Mouse (Mus musculus): ENCODE results near the gene Lrba. TPM values are rescaled to one million over a fixed set of nuclear protein-coding genes. Genes with fewer than 3 reads are reported as not detected.

Gene Lrba
- total RNA-seq, 2 experiments from 2014 or later = 21.3 TPM

GRCm38 (mm10) chr3:86789752-86790151 lies 565.3 kb downstream of the Lrba start:
- DNase-seq (ENCODE audit: low spot score in 2 of 2) = peak in 1 of 2 experiments; percentile 28

GRCm38 (mm10) chr3:86793264-86793663 lies 568.8 kb downstream of the Lrba start:
- no peak for DNase-seq (ENCODE audit: low spot score in 2 of 2)

GRCm38 (mm10) chr3:86793720-86794191 lies 569.3 kb downstream of the Lrba start:
- no peak for DNase-seq (ENCODE audit: low spot score in 2 of 2)

DNA sequence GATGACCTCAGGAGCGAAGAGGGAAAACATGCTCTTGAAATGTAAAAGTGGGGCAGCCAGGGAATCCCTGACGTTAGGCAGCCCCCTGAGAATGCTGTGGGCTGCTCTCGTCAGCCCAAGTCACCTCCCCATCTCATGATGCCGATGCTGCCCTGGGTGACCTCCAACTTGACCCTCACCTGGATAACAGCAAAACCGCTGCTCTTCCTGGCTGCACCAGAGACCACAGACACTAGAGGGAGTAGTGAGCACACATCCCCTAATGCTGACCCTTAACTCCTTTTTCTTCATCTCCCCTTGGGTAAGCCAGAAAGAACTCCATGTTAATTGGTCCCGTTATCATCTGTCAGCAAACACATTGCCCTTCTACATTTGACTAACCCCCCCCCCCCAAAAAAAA lies 572.2 kb downstream of the Lrba start:
- no peak for DNase-seq (ENCODE audit: low spot score in 2 of 2)

GRCm38 (mm10) chr3:86797871-86798460 lies 573.5 kb downstream of the Lrba start:
- DNase-seq (ENCODE audit: low spot score in 2 of 2) = no peak

DNA sequence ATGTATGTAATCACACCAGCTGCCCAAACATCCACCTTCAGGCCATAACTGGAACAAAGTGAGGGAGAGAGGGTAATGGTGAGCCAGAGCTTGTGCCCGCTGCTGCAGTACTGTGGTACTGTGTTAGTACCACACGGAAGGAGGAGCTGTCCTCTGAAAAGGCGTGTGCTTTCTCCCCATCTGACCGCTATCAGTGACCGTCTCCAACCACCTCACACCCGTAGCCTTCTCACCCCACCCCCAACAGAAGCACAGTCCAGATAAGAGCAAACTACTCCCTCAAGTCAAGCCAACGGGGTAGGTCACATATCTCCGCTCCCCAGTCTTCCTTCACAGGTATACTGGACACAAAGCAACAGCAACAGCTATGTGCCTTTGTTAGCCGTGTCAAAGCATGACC lies 574.6 kb downstream of the Lrba start:
- DNase-seq (ENCODE audit: low spot score in 2 of 2) = no peak

DNA sequence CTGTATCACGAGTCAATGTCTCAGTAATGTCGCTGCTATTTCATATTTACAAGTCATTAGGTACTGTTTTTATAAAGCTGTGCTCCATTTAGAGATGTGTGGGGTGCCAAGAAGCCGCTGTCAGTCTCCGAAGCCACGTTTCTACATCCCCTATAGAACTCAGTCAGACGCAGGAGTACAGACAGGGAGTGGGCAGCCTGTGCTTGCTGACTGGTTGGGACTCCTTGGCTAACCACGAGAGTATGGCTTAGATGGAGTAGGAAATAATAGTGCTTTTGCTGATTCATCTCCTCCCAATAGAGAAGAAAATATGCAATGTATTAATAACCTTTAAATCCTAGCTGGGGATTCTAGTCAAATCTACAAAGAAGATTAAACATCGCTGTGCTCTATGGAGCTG lies 576.4 kb downstream of the Lrba start:
- no peak for DNase-seq (ENCODE audit: low spot score in 2 of 2)

DNA sequence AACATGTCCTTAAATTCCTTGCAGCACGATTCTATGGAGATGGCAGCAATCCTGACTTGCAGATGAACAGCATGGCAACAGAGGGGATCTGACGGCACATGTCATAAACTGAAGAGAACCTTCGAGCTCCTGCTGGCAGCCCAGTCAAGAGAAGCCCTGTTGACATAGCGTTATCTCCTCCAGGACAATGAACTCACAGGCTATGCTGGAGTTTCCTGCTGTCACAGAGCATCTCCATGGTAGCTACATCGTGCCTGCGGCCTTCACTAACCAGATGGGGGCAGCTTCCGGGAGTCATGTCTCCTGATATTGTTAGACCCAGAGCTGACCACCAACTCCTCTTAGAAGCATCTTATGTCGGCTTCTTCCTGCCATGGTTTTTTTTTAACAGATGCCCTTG lies 578.3 kb downstream of the Lrba start:
- no peak for DNase-seq (ENCODE audit: low spot score in 2 of 2)

- DNase-seq (ENCODE audit: low spot score in 2 of 2) = no peak
Observed at GRCm38 (mm10) chr3:86804265-86804664, 579.8 kb downstream of the Lrba start.

DNA sequence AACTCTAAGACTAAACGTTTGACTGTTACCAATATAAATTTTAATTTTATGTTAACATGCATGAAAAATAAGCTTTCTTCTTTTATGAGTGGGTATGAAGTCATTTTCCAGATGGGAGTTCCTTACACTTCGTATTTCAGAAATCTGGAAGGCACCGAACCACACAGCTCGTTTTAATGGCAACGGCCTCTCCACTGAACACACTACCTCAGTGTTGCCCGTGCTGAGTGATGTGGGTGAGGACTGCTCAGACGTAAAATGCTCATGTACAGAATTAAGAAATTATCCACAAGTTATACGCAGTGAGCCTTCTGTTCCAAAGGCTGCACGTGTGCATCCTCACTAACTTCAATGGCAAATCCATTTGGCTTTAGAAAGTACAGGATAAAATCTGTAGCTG lies 582.4 kb downstream of the Lrba start:
- DNase-seq (ENCODE audit: low spot score in 2 of 2) = no peak

- DNase-seq (ENCODE audit: low spot score in 2 of 2) = peak; percentile 87 to 90
Observed at GRCm38 (mm10) chr3:86807750-86808467, 583.4 kb downstream of the Lrba start.

DNA sequence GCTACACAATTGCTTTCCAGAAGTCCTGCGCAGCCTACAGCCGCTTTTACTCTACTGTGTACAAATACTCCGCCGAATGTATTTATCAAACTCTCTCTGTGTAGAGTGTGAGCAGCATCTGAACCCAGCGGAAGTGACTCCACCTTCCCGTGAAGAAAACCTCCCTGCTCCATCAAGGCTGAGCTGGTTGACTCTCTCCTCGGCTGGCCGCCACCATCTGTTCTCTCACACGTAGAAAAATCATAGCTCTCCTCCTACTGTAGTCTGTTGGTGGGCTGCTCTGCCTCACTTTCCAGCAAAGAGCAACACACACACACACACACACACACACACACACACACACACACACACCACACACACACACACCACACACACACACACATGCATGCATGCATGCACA lies 584.7 kb downstream of the Lrba start:
- DNase-seq (ENCODE audit: low spot score in 2 of 2) = no peak

DNA sequence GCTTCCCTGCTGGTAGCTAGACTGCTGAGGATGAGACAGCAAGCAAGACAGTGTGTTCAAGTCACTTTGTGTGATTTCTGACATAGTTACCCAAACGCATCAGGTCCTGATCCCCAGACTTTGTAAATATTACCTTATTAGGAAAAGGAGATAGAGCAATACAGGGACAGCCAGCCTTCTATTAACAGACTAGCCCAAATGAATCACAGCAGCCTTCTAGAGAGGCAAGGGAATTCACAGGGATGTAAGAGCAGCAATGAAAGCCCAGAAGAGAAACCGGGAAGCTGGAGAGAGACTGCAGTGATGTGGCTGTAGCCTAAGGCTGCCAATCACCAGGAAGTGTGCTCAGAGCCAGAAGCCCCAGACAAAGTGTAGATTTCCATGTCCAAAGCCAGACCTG lies 585.2 kb downstream of the Lrba start:
- no peak for DNase-seq (ENCODE audit: low spot score in 2 of 2)

GRCm38 (mm10) chr3:86810908-86811307 lies 586.4 kb downstream of the Lrba start:
- DNase-seq (ENCODE audit: low spot score in 2 of 2) = no peak

- DNase-seq (ENCODE audit: low spot score in 2 of 2) = peak; percentile 77 to 82
Observed at GRCm38 (mm10) chr3:86812689-86813088, 588.2 kb downstream of the Lrba start.

DNA sequence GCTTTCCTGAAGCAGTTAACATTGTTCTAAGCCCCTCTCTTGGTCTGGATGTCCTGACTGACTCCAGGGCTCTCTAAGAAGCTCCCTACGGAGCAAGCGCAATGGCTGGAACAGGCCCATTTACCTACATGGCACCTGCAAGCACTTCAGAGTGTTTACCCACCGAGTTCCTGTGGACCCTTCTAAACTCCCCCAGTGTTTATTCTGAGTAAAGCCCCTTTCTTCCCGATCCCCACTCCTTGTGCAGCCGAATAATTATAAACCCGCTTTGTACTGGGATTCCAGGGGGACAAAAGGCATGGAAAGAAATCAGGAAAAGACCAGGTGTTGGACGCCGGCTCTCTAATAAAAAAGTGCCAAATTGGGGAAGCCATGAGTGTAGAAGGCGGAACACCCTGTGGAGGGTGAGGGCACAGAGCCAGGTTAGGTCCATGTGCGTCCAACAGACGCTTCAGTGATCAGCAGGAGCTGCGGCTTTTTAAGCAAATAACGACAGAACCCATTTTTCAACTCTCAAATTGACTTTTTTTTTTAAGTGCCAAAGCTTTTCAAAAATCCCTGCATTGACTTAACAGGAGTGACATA lies 593.6 kb downstream of the Lrba start:
- DNase-seq (ENCODE audit: low spot score in 2 of 2) = no peak

DNA sequence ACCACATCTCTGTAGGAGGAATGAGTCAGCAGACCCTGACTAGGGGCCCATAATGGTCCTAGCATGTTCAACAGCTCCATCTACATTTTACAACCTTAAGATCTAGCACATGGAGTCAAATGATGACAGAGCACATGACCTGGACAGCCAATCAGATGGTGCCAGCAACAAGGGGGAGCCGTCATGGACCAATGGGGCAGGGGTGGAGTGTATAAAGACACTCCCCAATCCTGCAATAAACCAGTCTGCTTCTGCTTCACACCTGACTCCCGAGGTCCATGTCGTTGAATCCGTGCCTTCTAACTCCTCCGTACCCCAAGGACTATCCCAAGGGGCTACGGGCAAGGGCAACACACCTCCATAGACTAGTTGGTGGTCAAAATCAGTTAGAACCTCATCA lies 594.9 kb downstream of the Lrba start:
- DNase-seq (ENCODE audit: low spot score in 2 of 2) = no peak

DNA sequence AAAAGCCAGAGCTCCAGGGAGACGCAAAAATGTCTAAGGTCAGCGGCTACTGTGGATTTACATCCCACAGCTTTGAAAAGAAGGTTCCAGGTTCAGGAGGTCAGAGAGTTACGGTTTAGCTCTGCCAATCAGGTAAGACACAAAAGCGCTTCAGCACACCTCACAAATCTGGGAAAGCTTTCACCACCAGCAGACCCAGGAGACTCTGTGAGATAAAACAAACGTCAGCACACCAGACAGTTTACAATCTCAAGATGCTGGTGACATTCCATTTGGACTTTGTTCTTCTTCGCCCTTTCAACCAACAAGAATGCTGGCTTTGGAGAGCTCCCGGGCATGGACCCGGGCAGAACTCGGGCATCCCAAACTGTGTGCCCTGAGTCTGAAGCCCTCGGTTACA lies 595.9 kb downstream of the Lrba start:
- DNase-seq (ENCODE audit: low spot score in 2 of 2) = no peak

GRCm38 (mm10) chr3:86821383-86821782 lies 596.9 kb downstream of the Lrba start:
- no peak for DNase-seq (ENCODE audit: low spot score in 2 of 2)

GRCm38 (mm10) chr3:86827506-86827905 lies 603.0 kb downstream of the Lrba start:
- no peak for DNase-seq (ENCODE audit: low spot score in 2 of 2)

GRCm38 (mm10) chr3:86832115-86832514 lies 607.6 kb downstream of the Lrba start:
- no peak for DNase-seq (ENCODE audit: low spot score in 2 of 2)
